Comparison of ENCODE assay signal across 18 mouse cellular contexts in genomic region chr8:122008395-122008794, GRCm38 (mm10).
"Had no signal": no experiment of that assay in that cellular context is flagged by ENCODE, and none has a peak within 500 bp of the region (broad histone marks: within the 10 kb centered on the region; RNA-seq: fewer than 3 reads in every experiment).

No protein-coding gene starts in this region.

- H3K9me3 ChIP-seq: kidney, embryonic 15.5 days; limb, embryonic 13.5 days; liver, embryonic 15.5 days; megakaryocyte, embryonic 14.5 days; midbrain, embryonic 15.5 days; neural tube, embryonic 13.5 days had no signal

- H3K27ac ChIP-seq: kidney, embryonic 15.5 days; limb, embryonic 13.5 days; liver, embryonic 15.5 days; midbrain, embryonic 15.5 days; neural tube, embryonic 13.5 days had no signal

- H3K4me3 ChIP-seq: kidney, embryonic 15.5 days; limb, embryonic 13.5 days; liver, embryonic 15.5 days; megakaryocyte, embryonic 14.5 days; midbrain, embryonic 15.5 days; neural tube, embryonic 13.5 days had no signal

- H3K9ac ChIP-seq: kidney, embryonic 15.5 days; limb, embryonic 13.5 days; liver, embryonic 15.5 days; midbrain, embryonic 15.5 days; neural tube, embryonic 13.5 days had no signal

- H3K27me3 ChIP-seq: kidney, embryonic 15.5 days; limb, embryonic 13.5 days; liver, embryonic 15.5 days; megakaryocyte, embryonic 14.5 days; midbrain, embryonic 15.5 days; neural tube, embryonic 13.5 days had no signal

- DNase-seq: kidney, adult 2 months; kidney, postnatal 14 days; layer of hippocampus, postnatal 36 days; lung, adult 2 months; lung, postnatal 36 days; retina, postnatal 1 day; right cerebral cortex, postnatal 4 days; spleen, adult 18-20 months had no signal

- H3K4me2 ChIP-seq: kidney, embryonic 15.5 days; limb, embryonic 13.5 days; liver, embryonic 11.5 days; liver, embryonic 15.5 days; midbrain, embryonic 11.5 days; midbrain, embryonic 15.5 days; neural tube, embryonic 13.5 days had no signal

- ATAC-seq: intestine, embryonic 16.5 days; lung, postnatal 0 days; midbrain, embryonic 15.5 days had no signal

- H3K4me1 ChIP-seq: liver, embryonic 15.5 days had no signal
